Comparison of ENCODE assay signal across 8 mouse cellular contexts in the genomic region with DNA sequence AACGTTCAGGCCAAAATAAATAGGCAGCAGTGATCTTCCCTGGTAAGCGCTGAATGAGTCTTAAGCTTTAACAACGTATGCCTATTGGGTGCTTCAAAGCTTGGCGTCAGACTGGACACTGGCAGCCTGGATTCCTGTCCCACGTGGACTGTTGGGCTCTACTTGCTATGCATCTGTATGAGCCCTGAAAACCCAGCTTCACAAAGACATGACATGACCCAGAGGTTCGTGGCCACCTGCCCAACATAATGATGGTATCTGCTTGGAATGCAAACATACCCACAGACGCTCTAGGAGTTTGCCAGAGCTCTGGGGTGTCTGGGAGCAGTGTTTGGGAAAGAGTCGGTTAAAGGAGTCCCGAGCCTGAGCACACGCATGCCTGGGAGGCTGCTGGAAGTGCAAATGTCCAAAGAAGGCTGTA. TPM values are rescaled to one million over a fixed set of nuclear protein-coding genes. Genes with fewer than 3 reads are reported as not detected.
A peak's percentile ranks its signal among the peaks of the same experiment; 100 is the strongest.
DNase-seq lines count a peak whose midpoint lies in the region; ATAC-seq and TF ChIP-seq lines count a peak whose summit lies in the region.

No protein-coding gene starts in this region.

- no peak overlapping the region for H3K4me2 ChIP-seq in intestine, embryonic 15.5 days (replicated peaks)

- no peak for TF ChIP-seq CTCF in gastrocnemius, adult 2 months (IDR thresholded peaks at IDR 0.05)
- no peak for TF ChIP-seq CTCF in small intestine, adult 2 months (IDR thresholded peaks at IDR 0.05; ENCODE audit: extremely low read depth, insufficient read length, insufficient replicate concordance, low read depth, low read length)

- no peak for ATAC-seq in megakaryocyte, adult 5-6 weeks (ENCODE audit: poor library complexity, severe bottlenecking)
- peak; percentile 28; the same call in 1 of the 2 replicates for ATAC-seq in intestine, embryonic 15.5 days
- ATAC-seq in activated CD4-positive, CD25-positive, alpha-beta regulatory T cell, adult 4 months: no peak

- TF ChIP-seq POLR2A in small intestine, adult 2 months (IDR thresholded peaks at IDR 0.05; ENCODE audit: low read depth, low read length): no peak

- peaks cover 42% of the 10 kb centered on the region for H3K9me3 ChIP-seq in megakaryocyte, embryonic 14.5 days
- no peaks in the 10 kb centered on the region for H3K9me3 ChIP-seq in intestine, embryonic 15.5 days

- H3K36me3 ChIP-seq in megakaryocyte, embryonic 14.5 days (replicated peaks; ENCODE audit: low read length): peaks cover 77% of the 10 kb centered on the region
- no peaks in the 10 kb centered on the region for H3K36me3 ChIP-seq in intestine, embryonic 15.5 days
- no peaks in the 10 kb centered on the region for H3K36me3 ChIP-seq in small intestine, adult 2 months (ENCODE audit: control insufficient read depth, insufficient read depth, low read length)

- H3K4me1 ChIP-seq in megakaryocyte, embryonic 14.5 days: peaks cover 71% of the 10 kb centered on the region
- H3K4me1 ChIP-seq in intestine, embryonic 15.5 days (replicated peaks): peaks cover 28% of the 10 kb centered on the region
- peaks cover 39% of the 10 kb centered on the region for H3K4me1 ChIP-seq in small intestine, adult 2 months (ENCODE audit: control insufficient read depth, insufficient read depth, insufficient read length, low read length)

- DNase-seq in gastrocnemius, adult 2 months: peak; percentile 65
- DNase-seq in natural killer cell, adult 2 months (ENCODE audit: low spot score in 2 of 2): no peak
- no peak for DNase-seq in cerebellum, adult 18-20 months

- intact Hi-C loops in gastrocnemius, adult 2 months (cut with DNase I): no loop called here

- peak overlapping the region; percentile 40 for H3K4me3 ChIP-seq in megakaryocyte, embryonic 14.5 days (replicated peaks)
- H3K4me3 ChIP-seq in gastrocnemius, adult 2 months: 0 out of 2 replicates have a peak overlapping the region, but pooled peaks have one; percentile 2
- H3K4me3 ChIP-seq in intestine, embryonic 15.5 days (replicated peaks): no peak overlapping the region
- H3K4me3 ChIP-seq in small intestine, adult 2 months (ENCODE audit: low read depth, low read length): no peak overlapping the region

- no peaks in the 10 kb centered on the region for H3K27me3 ChIP-seq in megakaryocyte, embryonic 14.5 days (replicated peaks)
- H3K27me3 ChIP-seq in intestine, embryonic 15.5 days (replicated peaks): no peaks in the 10 kb centered on the region
- no peaks in the 10 kb centered on the region for H3K27me3 ChIP-seq in small intestine, adult 2 months (ENCODE audit: control insufficient read depth, insufficient read depth, low read length)

- H3K27ac ChIP-seq in gastrocnemius, adult 2 months: peak overlapping the region; percentile 93
- peak overlapping the region; percentile 63 for H3K27ac ChIP-seq in intestine, embryonic 15.5 days
- peak overlapping the region; percentile 55 for H3K27ac ChIP-seq in small intestine, adult 2 months (ENCODE audit: insufficient read depth, low read depth, low read length)

- 35% methylated on average over 10 of the region's 10 CpGs for WGBS in intestine, embryonic 15.5 days
- WGBS in small intestine, adult 2 months: 64% methylated on average over 10 of the region's 10 CpGs

- H3K9ac ChIP-seq in intestine, embryonic 15.5 days: no peak overlapping the region

RNA-seq across cellular contexts. Expression of a gene that starts 22.8 kb away (rescaled TPM):
- 6.7 and 14.0 TPM in 2 replicates for polyA plus RNA-seq in megakaryocyte, embryonic 14.5 days (2012; ENCODE audit: insufficient read depth, low replicate concordance)
- total RNA-seq in megakaryocyte, adult 5-6 weeks (2015): 26.5 and 28.4 TPM in 2 replicates
- 17.8 and 19.2 TPM in 2 replicates for total RNA-seq in megakaryocyte, adult 5-6 weeks (2017)
- 100 to 1,000 TPM; 159 to 192 TPM for total RNA-seq in gastrocnemius, adult 2 months (2021)
- 14.0 and 14.4 TPM in 2 replicates for polyA plus RNA-seq in intestine, embryonic 15.5 days (2015; fragmentation: Nextera tagmentation; extraction: Ambion mirVana)
- 10.6 and 20.1 TPM in 2 replicates for polyA plus RNA-seq in small intestine, adult 2 months (2012; rRNA removed)
- polyA plus RNA-seq in activated CD4-positive, CD25-positive, alpha-beta regulatory T cell, adult 4 months (2017; shearing (Covaris generic)): 10 to 100 TPM in 1 of 2 experiments, 1 to 10 TPM in 1; 9.3 to 12.4 TPM

RNA-seq across cellular contexts. Expression of a gene that starts 28.7 kb away (rescaled TPM):
- 1.7 and 2.5 TPM in 2 replicates for polyA plus RNA-seq in megakaryocyte, embryonic 14.5 days (2012; ENCODE audit: insufficient read depth, low replicate concordance)
- total RNA-seq in megakaryocyte, adult 5-6 weeks (2015): 11.0 and 11.1 TPM in 2 replicates
- 18.9 and 20.7 TPM in 2 replicates for total RNA-seq in megakaryocyte, adult 5-6 weeks (2017)
- total RNA-seq in gastrocnemius, adult 2 months (2021): 1 to 10 TPM; 6.7 to 7.5 TPM
- polyA plus RNA-seq in intestine, embryonic 15.5 days (2015; fragmentation: Nextera tagmentation; extraction: Ambion mirVana): 8.4 and 8.5 TPM in 2 replicates
- polyA plus RNA-seq in small intestine, adult 2 months (2012; rRNA removed): 4.2 and 9.0 TPM in 2 replicates
- 1 to 10 TPM; 6.6 to 8.4 TPM for polyA plus RNA-seq in activated CD4-positive, CD25-positive, alpha-beta regulatory T cell, adult 4 months (2017; shearing (Covaris generic))

RNA-seq across cellular contexts. Expression of a gene that starts 28.9 kb away (rescaled TPM):
- 2.1 and 3.3 TPM in 2 replicates for polyA plus RNA-seq in megakaryocyte, embryonic 14.5 days (2012; ENCODE audit: insufficient read depth, low replicate concordance)
- total RNA-seq in megakaryocyte, adult 5-6 weeks (2015): 6.5 and 8.9 TPM in 2 replicates
- 14.5 and 16.1 TPM in 2 replicates for total RNA-seq in megakaryocyte, adult 5-6 weeks (2017)
- total RNA-seq in gastrocnemius, adult 2 months (2021): 1 to 10 TPM; 7.6 to 7.8 TPM
- polyA plus RNA-seq in intestine, embryonic 15.5 days (2015; fragmentation: Nextera tagmentation; extraction: Ambion mirVana): 7.5 and 7.8 TPM in 2 replicates
- 7.0 and 9.1 TPM in 2 replicates for polyA plus RNA-seq in small intestine, adult 2 months (2012; rRNA removed)
- polyA plus RNA-seq in activated CD4-positive, CD25-positive, alpha-beta regulatory T cell, adult 4 months (2017; shearing (Covaris generic)): 1 to 10 TPM; 5.3 to 8.3 TPM

Comparison
In these comparisons a context has a peak if more than half of its experiments do, and no peak if none do; other contexts are left out.
1. H3K4me3 ChIP-seq: peak in megakaryocyte, embryonic 14.5 days (single experiment) and gastrocnemius, adult 2 months (single experiment); none in intestine, embryonic 15.5 days (single experiment) and small intestine, adult 2 months (single experiment).
2. Peak in every context shown above with its lines, with median percentiles within 50 percentile points of each other: H3K27ac ChIP-seq.